Mouse (Mus musculus) neural tube, embryonic 12.5 days (tissue): ENCODE data around the gene Wscd2. TPM values are rescaled to one million over a fixed set of nuclear protein-coding genes. Genes with fewer than 3 reads are reported as not detected.

Source experiments
- ATAC-seq: fragments of 200-750 bp; cut with Nextera tagmentation; 2 replicates; pipeline ENCODE4 v1.8.0; 2017; ENCODE audit warnings: low read depth, mild to moderate bottlenecking, moderate TSS enrichment, moderate library complexity; ENCODE audit not compliant: low FRiP score
- H3K27ac ChIP-seq: fragments of 300-500 bp; sonication (generic); 2 replicates; pipeline ENCODE4 v1.5.1; 2016
- H3K27me3 ChIP-seq: fragments of 300-500 bp; sonication (generic); replicated peaks from 2 replicates; pipeline ENCODE4 v1.6.1; 2016; ENCODE audit warnings: mild to moderate bottlenecking
- H3K36me3 ChIP-seq: fragments of 300-500 bp; sonication (generic); 2 replicates; pipeline ENCODE4 v1.6.1; 2016; ENCODE audit warnings: mild to moderate bottlenecking
- H3K4me1 ChIP-seq: fragments of 300-500 bp; sonication (generic); 2 replicates; pipeline ENCODE4 v1.6.1; 2016
- H3K4me2 ChIP-seq: fragments of 300-500 bp; sonication (generic); replicated peaks from 2 replicates; pipeline ENCODE4 v1.6.1; 2016; ENCODE audit warnings: mild to moderate bottlenecking
- H3K4me3 ChIP-seq: fragments of 300-500 bp; sonication (generic); 2 replicates; pipeline ENCODE4 v1.5.1; 2016
- H3K9ac ChIP-seq: fragments of 300-500 bp; sonication (generic); 2 replicates; pipeline ENCODE4 v1.6.1; 2016; ENCODE audit warnings: mild to moderate bottlenecking
- H3K9me3 ChIP-seq: fragments of 300-500 bp; sonication (generic); 2 replicates; pipeline ENCODE4 v1.6.1; 2016; ENCODE audit warnings: mild to moderate bottlenecking
- WGBS: fragments of 180-500 bp; shearing (Covaris S2); methylation state at CpG from one replicate; pipeline ENCODE4 v1.1.7; 2016; 5-methylcytosine and 5-hydroxymethylcytosine counted together
- polyA plus RNA-seq: library from polyadenylated mRNA; unstranded; fragments of >200 nt; fragmentation: Nextera tagmentation; extraction: Ambion mirVana; gene quantifications from 2 replicates; pipeline ENCODE4 v1.2.1, GENCODE M21; 2016

The Wscd2 gene
- polyA plus RNA-seq, 1 experiment from 2014 or later = 16.5 TPM

DNA sequence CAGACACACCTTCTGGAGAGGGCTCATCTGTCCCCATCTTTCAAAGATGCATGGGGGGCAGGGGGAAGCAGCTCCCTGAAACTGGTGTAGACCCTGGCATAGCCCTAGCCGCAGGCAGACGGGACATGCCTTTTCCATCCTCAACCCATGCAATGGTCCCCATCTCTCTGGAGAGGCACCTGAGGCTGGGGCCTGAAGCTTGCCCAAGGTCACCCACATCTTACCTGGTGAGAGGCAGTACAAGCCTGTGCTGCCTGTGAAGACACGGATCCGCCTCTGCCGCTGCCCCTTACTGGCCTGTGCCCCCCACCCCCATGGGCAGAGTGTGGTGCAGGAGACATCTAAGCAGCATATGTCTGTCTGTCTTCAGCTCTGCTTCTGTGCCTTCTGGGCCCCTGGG is 136.9 kb downstream of the Wscd2 start:
- no peak for ATAC-seq
- Histone ChIP-seq H3K9ac (no peak overlapping the region), H3K27me3 (no peaks in the 10 kb centered on the region), H3K4me3 (no peak overlapping the region), H3K36me3 (no peaks in the 10 kb centered on the region), H3K4me2 (no peak overlapping the region), H3K9me3 (no peaks in the 10 kb centered on the region), H3K27ac (no peak overlapping the region), H3K4me1 (peaks cover 5% of the 10 kb centered on the region; the same call in 1 of the 2 replicates)
- WGBS = 85% methylated on average over 5 of the region's 5 CpGs

DNA sequence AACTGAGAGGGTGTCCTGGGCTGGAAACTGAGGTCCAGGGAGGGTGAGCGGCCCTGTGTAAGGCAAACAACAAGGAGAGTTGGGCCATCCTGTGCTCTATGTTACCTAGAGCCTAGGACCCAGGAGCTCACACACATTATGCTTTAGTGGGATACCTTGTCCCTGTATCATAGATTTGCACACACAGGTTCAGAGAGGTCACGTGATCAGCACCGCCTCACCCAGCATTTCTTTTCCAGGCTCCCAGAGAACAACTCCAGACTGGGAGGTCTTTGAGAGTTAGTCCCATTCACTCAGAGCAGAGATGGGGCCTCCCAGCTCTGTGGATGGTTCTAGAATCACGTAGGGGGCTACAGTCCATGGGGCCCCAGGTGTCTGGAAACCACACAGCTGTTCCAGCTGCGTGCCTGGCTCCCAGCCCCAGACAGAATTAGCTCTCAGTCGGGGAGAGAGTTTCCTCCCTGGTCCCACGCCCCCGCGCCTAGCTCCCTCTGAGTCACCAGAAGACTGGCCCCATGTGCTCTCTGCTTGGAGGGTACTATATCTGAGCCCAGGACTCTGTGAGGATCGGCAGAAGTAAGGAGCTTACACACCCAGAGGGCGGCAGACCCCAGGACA is 137.8 kb downstream of the Wscd2 start:
- ATAC-seq = no peak
- no peak overlapping the region for H3K4me3 ChIP-seq
- H3K27me3 ChIP-seq = no peaks in the 10 kb centered on the region
- H3K9ac ChIP-seq = no peak overlapping the region
- H3K4me1 ChIP-seq = peaks cover 5% of the 10 kb centered on the region; the same call in 1 of the 2 replicates
- no peak overlapping the region for H3K27ac ChIP-seq
- no peaks in the 10 kb centered on the region for H3K9me3 ChIP-seq
- H3K36me3 ChIP-seq = no peaks in the 10 kb centered on the region
- 66% methylated on average over 11 of the region's 11 CpGs for WGBS
- H3K4me2 ChIP-seq = no peak overlapping the region

- Histone ChIP-seq H3K27ac (no peak overlapping the region), H3K4me2 (no peak overlapping the region), H3K4me1 (peaks cover 6% of the 10 kb centered on the region), H3K4me3 (no peak overlapping the region), H3K9ac (no peak overlapping the region), H3K27me3 (no peaks in the 10 kb centered on the region), H3K36me3 (no peaks in the 10 kb centered on the region), H3K9me3 (no peaks in the 10 kb centered on the region)
- WGBS = 90% methylated on average over 3 of the region's 3 CpGs
- no peak for ATAC-seq
These were observed 139.1 kb downstream of the Wscd2 start for GRCm38 (mm10) chr5:113629248-113629647.

GRCm38 (mm10) chr5:113630116-113630515 is 140.0 kb downstream of the Wscd2 start:
- WGBS = 67% methylated on average over 10 of the region's 10 CpGs
- H3K27ac ChIP-seq = no peak overlapping the region
- no peak overlapping the region for H3K4me3 ChIP-seq
- no peak overlapping the region for H3K4me2 ChIP-seq
- H3K4me1 ChIP-seq = peaks cover 8% of the 10 kb centered on the region
- H3K9me3 ChIP-seq = no peaks in the 10 kb centered on the region
- no peaks in the 10 kb centered on the region for H3K36me3 ChIP-seq
- ATAC-seq = no peak
- H3K27me3 ChIP-seq = no peaks in the 10 kb centered on the region
- H3K9ac ChIP-seq = no peak overlapping the region

DNA sequence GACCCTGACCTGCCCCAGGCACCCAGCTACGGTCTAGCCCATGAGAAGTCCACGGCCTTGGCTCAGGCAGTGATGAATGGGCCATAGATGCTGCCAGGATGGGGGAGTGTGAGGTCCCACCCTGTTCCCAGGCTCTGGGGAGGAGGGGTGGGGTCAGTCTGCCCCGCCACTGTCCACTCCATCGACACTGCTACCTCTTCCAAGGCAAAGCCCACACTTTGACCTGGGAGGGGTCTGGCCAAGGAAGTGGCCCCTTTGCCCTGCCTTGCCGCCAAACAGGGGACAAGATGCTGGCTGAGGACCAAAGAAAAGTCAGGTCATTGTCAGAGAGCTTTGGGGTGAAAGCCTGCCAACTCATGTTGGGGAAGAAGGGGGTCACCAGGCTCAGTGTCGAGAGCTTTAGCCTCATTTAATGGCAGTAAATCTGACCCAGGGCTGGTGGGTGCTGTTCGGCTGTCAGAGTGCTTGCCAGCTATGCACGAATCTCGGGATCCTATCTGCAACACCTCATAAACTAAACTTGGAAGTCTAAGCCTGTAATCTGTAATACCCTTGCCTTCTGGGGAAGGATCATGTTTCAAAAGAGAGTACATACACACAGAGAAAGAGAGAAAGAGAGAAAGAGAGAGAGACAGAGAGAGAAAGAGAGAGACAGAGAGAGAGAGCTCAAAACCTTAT is 143.0 kb downstream of the Wscd2 start:
- Histone ChIP-seq H3K36me3 (no peaks in the 10 kb centered on the region), H3K9me3 (no peaks in the 10 kb centered on the region), H3K4me2 (no peak overlapping the region), H3K9ac (no peak overlapping the region), H3K4me3 (no peak overlapping the region), H3K27ac (no peak overlapping the region), H3K27me3 (no peaks in the 10 kb centered on the region), H3K4me1 (peaks cover 8% of the 10 kb centered on the region)
- no peak for ATAC-seq
- WGBS = 57% methylated on average over 9 of the region's 9 CpGs

DNA sequence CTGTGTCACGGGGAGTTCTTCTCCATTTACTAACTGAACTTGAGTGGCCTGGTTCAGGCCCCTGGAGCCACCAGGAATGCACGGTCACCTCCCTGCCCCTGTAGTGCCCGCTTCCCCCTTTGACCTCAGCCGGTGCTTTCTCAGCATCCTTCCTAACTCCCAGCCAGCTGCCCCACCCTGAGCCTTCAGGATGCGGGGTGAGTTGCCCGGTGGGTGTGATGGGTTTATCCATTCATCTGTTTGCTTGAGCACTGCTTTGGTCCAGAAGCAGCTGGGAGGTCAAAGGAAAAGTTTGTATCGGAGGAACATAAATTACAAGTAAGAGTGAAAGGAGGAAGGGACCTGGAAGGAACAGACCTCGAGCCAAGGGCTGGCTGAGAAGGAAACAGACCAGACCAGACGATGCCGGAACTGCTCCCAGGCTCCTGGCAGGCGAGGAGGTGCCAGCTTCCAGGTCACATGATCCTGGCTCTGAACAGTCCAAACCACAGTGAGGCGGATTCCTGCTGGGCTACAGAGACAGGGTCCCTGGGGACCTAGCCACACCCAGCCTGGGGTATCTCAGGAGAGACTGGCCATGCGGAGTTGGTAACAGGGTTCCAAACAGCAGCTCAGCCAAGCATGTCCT is 144.0 kb downstream of the Wscd2 start:
- H3K36me3 ChIP-seq = no peaks in the 10 kb centered on the region
- H3K27ac ChIP-seq = no peak overlapping the region
- no peak overlapping the region for H3K4me2 ChIP-seq
- whole genome bisulfite sequencing = 47% methylated on average over 13 of the region's 13 CpGs
- H3K9me3 ChIP-seq = no peaks in the 10 kb centered on the region
- H3K27me3 ChIP-seq = no peaks in the 10 kb centered on the region
- no peak for ATAC-seq
- H3K4me3 ChIP-seq = no peak overlapping the region
- peaks cover 8% of the 10 kb centered on the region for H3K4me1 ChIP-seq
- no peak overlapping the region for H3K9ac ChIP-seq

GRCm38 (mm10) chr5:113634887-113635610 is 144.9 kb downstream of the Wscd2 start:
- H3K4me2 ChIP-seq = no peak overlapping the region
- H3K4me3 ChIP-seq = no peak overlapping the region
- no peaks in the 10 kb centered on the region for H3K36me3 ChIP-seq
- ATAC-seq = no peak
- WGBS = 86% methylated on average over 7 of the region's 7 CpGs
- no peak overlapping the region for H3K9ac ChIP-seq
- no peaks in the 10 kb centered on the region for H3K27me3 ChIP-seq
- H3K27ac ChIP-seq = no peak overlapping the region
- peaks cover 8% of the 10 kb centered on the region for H3K4me1 ChIP-seq
- H3K9me3 ChIP-seq = no peaks in the 10 kb centered on the region

DNA sequence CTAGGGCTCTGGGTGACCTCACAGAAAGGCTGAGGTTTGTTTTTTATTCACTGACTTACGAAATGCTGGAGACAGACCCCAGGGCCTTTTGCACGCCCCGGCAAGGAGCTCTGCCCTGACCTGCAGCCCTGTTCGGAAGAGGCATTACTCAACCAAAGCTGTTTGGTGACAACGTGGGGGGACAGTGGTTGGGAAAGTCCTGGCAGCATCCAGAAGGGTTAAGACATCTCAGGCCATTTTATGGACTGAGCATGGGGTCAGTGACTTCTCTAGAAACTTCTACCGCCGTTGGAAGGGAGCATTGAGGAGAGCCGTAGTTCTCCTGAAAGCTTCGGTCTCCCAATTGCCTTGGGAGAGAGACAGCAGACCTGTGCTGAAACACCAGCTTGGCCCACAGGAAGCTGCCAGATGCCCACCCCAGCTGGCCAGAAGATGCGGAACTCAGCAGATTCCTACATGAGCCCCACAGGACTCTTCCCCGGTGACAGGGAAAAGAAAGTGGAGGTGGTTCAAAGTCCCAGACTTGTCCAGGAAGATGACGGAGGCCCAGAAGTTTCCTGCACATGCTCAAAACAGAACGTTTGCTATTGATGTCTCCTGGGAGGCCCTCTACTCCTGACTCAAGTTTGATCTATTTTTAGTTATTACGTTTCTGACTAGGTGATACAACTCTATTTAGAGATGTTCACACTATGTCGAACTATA is 145.9 kb downstream of the Wscd2 start:
- WGBS = 86% methylated on average over 15 of the region's 15 CpGs
- H3K27me3 ChIP-seq = no peaks in the 10 kb centered on the region
- H3K4me1 ChIP-seq = peaks cover 8% of the 10 kb centered on the region
- H3K4me2 ChIP-seq = no peak overlapping the region
- no peak overlapping the region for H3K27ac ChIP-seq
- no peaks in the 10 kb centered on the region for H3K9me3 ChIP-seq
- H3K36me3 ChIP-seq = no peaks in the 10 kb centered on the region
- no peak overlapping the region for H3K4me3 ChIP-seq
- no peak for ATAC-seq
- no peak overlapping the region for H3K9ac ChIP-seq

DNA sequence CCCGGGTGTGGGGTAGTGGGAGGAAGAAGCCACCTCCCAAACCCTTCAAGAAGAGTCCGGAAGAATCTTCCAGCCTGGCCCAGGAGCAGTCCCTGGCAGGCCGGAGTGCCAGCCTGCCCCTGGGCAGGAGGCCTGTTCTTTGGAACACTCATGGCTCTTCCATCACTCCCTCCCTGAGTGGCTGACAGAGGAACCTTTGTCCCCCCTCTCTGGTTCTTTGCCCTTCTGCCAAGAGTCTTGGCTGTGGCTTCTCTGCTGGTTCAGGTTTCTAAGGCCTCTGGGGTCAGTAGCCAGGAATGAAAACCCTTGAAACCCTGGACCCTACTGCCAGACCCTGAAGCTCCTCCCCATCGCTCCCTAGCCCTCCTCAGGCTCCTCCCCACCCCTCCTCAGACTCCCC is 147.5 kb downstream of the Wscd2 start:
- H3K27me3 ChIP-seq = no peaks in the 10 kb centered on the region
- H3K4me2 ChIP-seq = no peak overlapping the region
- no peaks in the 10 kb centered on the region for H3K9me3 ChIP-seq
- no peak overlapping the region for H3K9ac ChIP-seq
- no peak for ATAC-seq
- no peaks in the 10 kb centered on the region for H3K36me3 ChIP-seq
- 73% methylated on average over 4 of the region's 4 CpGs for WGBS
- peaks cover 11% of the 10 kb centered on the region for H3K4me1 ChIP-seq
- no peak overlapping the region for H3K27ac ChIP-seq
- no peak overlapping the region for H3K4me3 ChIP-seq

GRCm38 (mm10) chr5:113638055-113638454 is 147.9 kb downstream of the Wscd2 start:
- Histone ChIP-seq H3K4me1 (peaks cover 11% of the 10 kb centered on the region), H3K9ac (no peak overlapping the region)
- 90% methylated on average over 12 of the region's 12 CpGs for WGBS

GRCm38 (mm10) chr5:113639126-113639525 is 149.0 kb downstream of the Wscd2 start:
- H3K27ac ChIP-seq = no peak overlapping the region
- no peak overlapping the region for H3K4me2 ChIP-seq
- no peaks in the 10 kb centered on the region for H3K27me3 ChIP-seq
- no peak for ATAC-seq
- H3K36me3 ChIP-seq = no peaks in the 10 kb centered on the region
- H3K9ac ChIP-seq = no peak overlapping the region
- WGBS = 76% methylated on average over 5 of the region's 5 CpGs
- H3K4me3 ChIP-seq = no peak overlapping the region
- H3K4me1 ChIP-seq = peaks cover 12% of the 10 kb centered on the region
- no peaks in the 10 kb centered on the region for H3K9me3 ChIP-seq

More at GRCm38 (mm10) chr5:113638055-113638454, 147.9 kb downstream of the Wscd2 start:
- Histone ChIP-seq H3K4me2 (no peak overlapping the region), H3K36me3 (no peaks in the 10 kb centered on the region), H3K27me3 (no peaks in the 10 kb centered on the region), H3K4me3 (no peak overlapping the region), H3K9me3 (no peaks in the 10 kb centered on the region), H3K27ac (no peak overlapping the region)
- no peak for ATAC-seq
